Mouse (Mus musculus): Measurements from ENCODE around the gene Spert.

- no peak for TF ChIP-seq GATA1 (IDR thresholded peaks at IDR 0.05; ENCODE audit: low read length)
- no peak for TF ChIP-seq TAL1 (IDR thresholded peaks at IDR 0.05; ENCODE audit: low read length)
Measured at GRCm38 (mm10) chr14:75566303-75566702, 26.6 kb downstream of the Spert start.

All from erythroblast, embryonic 14.5 days (primary cell).